Mouse (Mus musculus): Measurements from ENCODE around the gene Fam166b. TPM values are rescaled to one million over a fixed set of nuclear protein-coding genes. Genes with fewer than 3 reads are reported as not detected.

Fam166b gene
- total RNA-seq, 4 experiments from 2014 or later, result not detected

GRCm38 (mm10) chr4:43428180-43428861, 613 bp downstream of the Fam166b start:
- DNase-seq (ENCODE audit: low spot score in 2 of 2), result no peak

- no peak for DNase-seq (ENCODE audit: low spot score in 2 of 2)
Measured at GRCm38 (mm10) chr4:43427501-43428179, 1.3 kb downstream of the Fam166b start.

- DNase-seq (ENCODE audit: low spot score in 2 of 2), result no peak
Measured at GRCm38 (mm10) chr4:43426487-43426886, 2.4 kb downstream of the Fam166b start.

GRCm38 (mm10) chr4:43425648-43426380, 3.1 kb downstream of the Fam166b start:
- no peak for DNase-seq (ENCODE audit: low spot score in 2 of 2)

- DNase-seq (ENCODE audit: low spot score in 2 of 2), result no peak
Measured at GRCm38 (mm10) chr4:43425197-43425596, 3.7 kb downstream of the Fam166b start.

- no peak for DNase-seq (ENCODE audit: low spot score in 2 of 2)
Measured at GRCm38 (mm10) chr4:43424072-43424471, 4.9 kb downstream of the Fam166b start.

GRCm38 (mm10) chr4:43423267-43423934, 5.5 kb downstream of the Fam166b start:
- DNase-seq (ENCODE audit: low spot score in 2 of 2), result no peak

- DNase-seq (ENCODE audit: low spot score in 2 of 2), result no peak
Measured at GRCm38 (mm10) chr4:43421632-43422240, 7.2 kb downstream of the Fam166b start.

GRCm38 (mm10) chr4:43420305-43420704, 8.6 kb downstream of the Fam166b start:
- peak; percentile 65 to 70 for DNase-seq (ENCODE audit: low spot score in 2 of 2)

- DNase-seq (ENCODE audit: low spot score in 2 of 2), result no peak
Measured at GRCm38 (mm10) chr4:43419801-43420281, 9.1 kb downstream of the Fam166b start.

GRCm38 (mm10) chr4:43418973-43419656, 9.8 kb downstream of the Fam166b start:
- DNase-seq (ENCODE audit: low spot score in 2 of 2), result no peak

GRCm38 (mm10) chr4:43418450-43418849, 10.5 kb downstream of the Fam166b start:
- DNase-seq (ENCODE audit: low spot score in 2 of 2), result no peak

GRCm38 (mm10) chr4:43417269-43418062, 11.5 kb downstream of the Fam166b start:
- no peak for DNase-seq (ENCODE audit: low spot score in 2 of 2)

GRCm38 (mm10) chr4:43416071-43416490, 12.9 kb downstream of the Fam166b start:
- DNase-seq (ENCODE audit: low spot score in 2 of 2), result no peak

GRCm38 (mm10) chr4:43415221-43416070, 13.5 kb downstream of the Fam166b start:
- DNase-seq (ENCODE audit: low spot score in 2 of 2), result no peak

GRCm38 (mm10) chr4:43414761-43415160, 14.2 kb downstream of the Fam166b start:
- no peak for DNase-seq (ENCODE audit: low spot score in 2 of 2)

- no peak for DNase-seq (ENCODE audit: low spot score in 2 of 2)
Measured at GRCm38 (mm10) chr4:43407071-43407920, 21.6 kb downstream of the Fam166b start.

Data from gastrocnemius, adult 8-10 months (tissue).